Mouse (Mus musculus) cerebellum, adult 2 months (tissue): Measurements from ENCODE around the gene AI837181. TPM values are rescaled to one million over a fixed set of nuclear protein-coding genes. Genes with fewer than 3 reads are reported as not detected.

Source experiments
- DNase-seq, 2 experiments: peaks; one replicate each; pipeline ENCODE4 v3.0.0; 2021
- H3K27ac ChIP-seq: fragments of 200-500 bp; 2 replicates; pipeline ENCODE4 v1.5.1; 2012; ENCODE audit warnings: low read length, control low read depth, inconsistent platforms; ENCODE audit not compliant: insufficient read depth
- H3K27me3 ChIP-seq: fragments of 200-500 bp; 2 replicates; pipeline ENCODE4 v1.6.1; 2012; ENCODE audit warnings: inconsistent platforms, mild to moderate bottlenecking, low read length, moderate library complexity; ENCODE audit not compliant: control insufficient read depth, insufficient read depth
- H3K4me1 ChIP-seq: fragments of 200-500 bp; 2 replicates; pipeline ENCODE4 v1.6.1; 2011; ENCODE audit warnings: low read length; ENCODE audit not compliant: control insufficient read depth, insufficient read depth
- H3K4me3 ChIP-seq: fragments of 200-500 bp; replicated peaks from 2 replicates; pipeline ENCODE3; 2011; ENCODE audit warnings: mild to moderate bottlenecking, low read depth, low read length, control low read depth; ENCODE audit not compliant: insufficient read depth
- CTCF ChIP-seq: fragments of 200-500 bp; IDR thresholded peaks from 2 replicates; pipeline ENCODE4 v1.5.1; 2011; ENCODE audit warnings: low read depth, mild to moderate bottlenecking, control low read depth, low read length, moderate library complexity, borderline replicate concordance; ENCODE audit not compliant: insufficient read depth
- POLR2A ChIP-seq: fragments of 200-500 bp; IDR thresholded peaks from 2 replicates; pipeline ENCODE4 v1.6.1; 2011; ENCODE audit warnings: low read length, control low read depth, borderline replicate concordance; ENCODE audit not compliant: insufficient read depth
- WGBS: fragments of 180-500 bp; shearing (Covaris S2); methylation state at CpG from one replicate; pipeline ENCODE4 v1.1.7; 2018; 5-methylcytosine and 5-hydroxymethylcytosine counted together
- polyA plus RNA-seq: library from polyadenylated mRNA; depleted of rRNA; stranded (reverse); fragments of >200 nt; gene quantifications from 2 replicates; pipeline ENCODE4 v1.2.3, GENCODE M21; 2012

The AI837181 gene
- polyA plus RNA-seq, 1 experiment: 134 TPM

GRCm38 (mm10) chr19:5419630-5420029 lies 5.3 kb upstream of the AI837181 start:
- WGBS: 92% methylated on average over 9 of the region's 9 CpGs
- no peak for TF ChIP-seq POLR2A
- no peak for TF ChIP-seq CTCF
- no peaks in the 10 kb centered on the region for H3K27me3 ChIP-seq
- H3K4me1 ChIP-seq: peaks cover 20% of the 10 kb centered on the region
- no peak overlapping the region for H3K27ac ChIP-seq
- H3K4me3 ChIP-seq: no peak overlapping the region
- DNase-seq: no peak

- TF ChIP-seq POLR2A: no peak
- DNase-seq: no peak
- H3K27me3 ChIP-seq: no peaks in the 10 kb centered on the region
- H3K4me1 ChIP-seq: peaks cover 20% of the 10 kb centered on the region
- 87% methylated on average over 6 of the region's 6 CpGs for WGBS
- H3K27ac ChIP-seq: 0 out of 2 replicates have a peak overlapping the region, but pooled peaks have one; percentile 8
- no peak overlapping the region for H3K4me3 ChIP-seq
Measured at GRCm38 (mm10) chr19:5420579-5420978, 4.4 kb upstream of the AI837181 start.

- no peak for TF ChIP-seq CTCF
- TF ChIP-seq POLR2A: no peak
- Histone ChIP-seq H3K27me3 (no peaks in the 10 kb centered on the region), H3K4me1 (peaks cover 28% of the 10 kb centered on the region), H3K27ac (peak overlapping the region; percentile 59; the same call in 1 of the 2 replicates), H3K4me3 (peak overlapping the region; percentile 13)
- DNase-seq: no peak
- 55% methylated on average over 5 of the region's 5 CpGs for WGBS
Measured at GRCm38 (mm10) chr19:5421784-5422183, 3.2 kb upstream of the AI837181 start.

GRCm38 (mm10) chr19:5422267-5422666 lies 2.7 kb upstream of the AI837181 start:
- 13% methylated on average over 10 of the region's 10 CpGs for WGBS
- peak; percentile 53 to 69 for DNase-seq
- H3K4me3 ChIP-seq: peak overlapping the region; percentile 13
- H3K27me3 ChIP-seq: no peaks in the 10 kb centered on the region
- H3K4me1 ChIP-seq: peaks cover 33% of the 10 kb centered on the region
- H3K27ac ChIP-seq: peak overlapping the region; percentile 59; the same call in 1 of the 2 replicates
- TF ChIP-seq CTCF: no peak
- no peak for TF ChIP-seq POLR2A

- Histone ChIP-seq H3K4me3 (peak overlapping the region; percentile 86), H3K4me1 (peaks cover 33% of the 10 kb centered on the region), H3K27me3 (no peaks in the 10 kb centered on the region), H3K27ac (no peak overlapping the region)
- 69% methylated on average over 9 of the region's 9 CpGs for WGBS
- no peak for TF ChIP-seq POLR2A
- TF ChIP-seq CTCF: no peak
- no peak for DNase-seq
Measured at GRCm38 (mm10) chr19:5422895-5423443, 2.0 kb upstream of the AI837181 start.

- DNase-seq: peak in 1 of 2 experiments; percentile 37
- Histone ChIP-seq H3K4me3 (peak overlapping the region; percentile 86), H3K27me3 (no peaks in the 10 kb centered on the region), H3K4me1 (peaks cover 33% of the 10 kb centered on the region), H3K27ac (peak overlapping the region; percentile 20; the same call in 1 of the 2 replicates)
- 43% methylated on average over 12 of the region's 12 CpGs for WGBS
- TF ChIP-seq CTCF (no peak), POLR2A (no peak)
Measured at GRCm38 (mm10) chr19:5423561-5423960, 1.4 kb upstream of the AI837181 start.

GRCm38 (mm10) chr19:5424092-5424781 lies 707 bp upstream of the AI837181 start:
- peak in 1 of 2 experiments; percentile 55 for DNase-seq
- no peaks in the 10 kb centered on the region for H3K27me3 ChIP-seq
- peak overlapping the region; percentile 86 for H3K4me3 ChIP-seq
- TF ChIP-seq CTCF (no peak), POLR2A (no peak)
- peaks cover 34% of the 10 kb centered on the region for H3K4me1 ChIP-seq
- peak overlapping the region; percentile 82 for H3K27ac ChIP-seq
- 1% methylated on average over 41 of the region's 48 CpGs for WGBS
